Mouse (Mus musculus) G1E (cell line): ENCODE measurements around the gene Hbp1.

ENCODE experiments used
- CTCF ChIP-seq: IDR thresholded peaks from 2 replicates; pipeline ENCODE4 v1.5.1; 2012; ENCODE audit warnings: low read depth, low read length, inconsistent platforms, mixed read lengths
- GATA1 ChIP-seq: IDR thresholded peaks from 2 replicates; pipeline ENCODE4 v1.6.1; 2012; ENCODE audit warnings: borderline replicate concordance, low read length, inconsistent platforms, mixed read lengths

GRCm38 (mm10) chr12:31949193-31949741 lies 1.1 kb downstream of the Hbp1 start:
- TF ChIP-seq CTCF (no peak), GATA1 (no peak)
